Mouse (Mus musculus) hindlimb bud, embryonic 11.5 days (tissue): ENCODE data around the gene Rnf222.
A peak's percentile ranks its signal among the peaks of the same experiment; 100 is the strongest.

Source experiments
- DNase-seq: peaks from one replicate; pipeline ENCODE4 v3.0.0-alpha.2; 2012; ENCODE audit warnings: low read depth, low spot score; ENCODE audit errors: extremely low spot score

Rnf222 gene

GRCm38 (mm10) chr11:68888253-68888652 is at the start of gene Rnf222:
Gene Rnf222, plus strand, starts transcription at chr11:68888553.
- no peak for DNase-seq

- no peak for DNase-seq
Measured at GRCm38 (mm10) chr11:68839606-68840005, 48.7 kb upstream of the Rnf222 start.

GRCm38 (mm10) chr11:68850862-68851261 is 37.5 kb upstream of the Rnf222 start:
- no peak for DNase-seq

GRCm38 (mm10) chr11:68851644-68852485 is 36.5 kb upstream of the Rnf222 start:
- no peak for DNase-seq

GRCm38 (mm10) chr11:68852486-68852901 is 35.9 kb upstream of the Rnf222 start:
- no peak for DNase-seq

GRCm38 (mm10) chr11:68852932-68853409 is 35.4 kb upstream of the Rnf222 start:
- peak; percentile 89 for DNase-seq

- DNase-seq = no peak
Measured at GRCm38 (mm10) chr11:68853611-68854401, 34.5 kb upstream of the Rnf222 start.

- no peak for DNase-seq
Measured at GRCm38 (mm10) chr11:68854621-68855020, 33.7 kb upstream of the Rnf222 start.

GRCm38 (mm10) chr11:68857329-68857728 is 31.0 kb upstream of the Rnf222 start:
- DNase-seq = no peak

GRCm38 (mm10) chr11:68859943-68860593 is 28.3 kb upstream of the Rnf222 start:
- DNase-seq = no peak

GRCm38 (mm10) chr11:68862260-68862659 is 26.1 kb upstream of the Rnf222 start:
- DNase-seq = no peak

GRCm38 (mm10) chr11:68863631-68864091 is 24.7 kb upstream of the Rnf222 start:
- no peak for DNase-seq

- DNase-seq = no peak
Measured at GRCm38 (mm10) chr11:68864544-68865189, 23.7 kb upstream of the Rnf222 start.

- DNase-seq = no peak
Measured at GRCm38 (mm10) chr11:68871277-68871676, 17.1 kb upstream of the Rnf222 start.

- DNase-seq = no peak
Measured at GRCm38 (mm10) chr11:68871748-68872147, 16.6 kb upstream of the Rnf222 start, which contains the start of gene Ndel1. Gene Ndel1, minus strand, starts transcription at chr11:68871858.

GRCm38 (mm10) chr11:68874841-68875240 is 13.5 kb upstream of the Rnf222 start:
- peak; percentile 41 for DNase-seq

- no peak for DNase-seq
Measured at GRCm38 (mm10) chr11:68878811-68879210, 9.5 kb upstream of the Rnf222 start.

- no peak for DNase-seq
Measured at GRCm38 (mm10) chr11:68882107-68882506, 6.2 kb upstream of the Rnf222 start.

GRCm38 (mm10) chr11:68883843-68884242 is 4.5 kb upstream of the Rnf222 start:
- no peak for DNase-seq

- DNase-seq = no peak
Measured at GRCm38 (mm10) chr11:68884368-68884767, 4.0 kb upstream of the Rnf222 start.

- no peak for DNase-seq
Measured at GRCm38 (mm10) chr11:68886091-68886490, 2.3 kb upstream of the Rnf222 start.
